30 mouse cellular contexts compared by ENCODE assay signal in genomic region chr4:101340741-101341140, GRCm38 (mm10).
"Had no signal": no experiment of that assay in that cellular context is flagged by ENCODE, and none has a peak within 500 bp of the region (broad histone marks: within the 10 kb centered on the region; RNA-seq: fewer than 3 reads in every experiment).

No protein-coding gene starts in this region.

- DNase-seq: heart, postnatal 10 days; heart, postnatal 14 days; heart, postnatal 36 days; heart, postnatal 4 days; kidney, adult 11 months; kidney, adult 18-20 months; kidney, adult 2 months; kidney, adult 8-10 months; kidney, adult 9 months; kidney, postnatal 10 days; kidney, postnatal 14 days; kidney, postnatal 25 days; kidney, postnatal 36 days; kidney, postnatal 4 days; layer of hippocampus, adult 9-11 months; layer of hippocampus, postnatal 36 days had no signal

- H3K4me1 ChIP-seq: hindbrain, embryonic 10.5 days; hindbrain, embryonic 12.5 days; hindbrain, embryonic 13.5 days; hindbrain, embryonic 15.5 days; intestine, embryonic 15.5 days; kidney, embryonic 15.5 days had no signal

- H3K36me3 ChIP-seq: intestine, embryonic 15.5 days had no signal

- H3K9ac ChIP-seq: heart, embryonic 12.5 days; heart, embryonic 13.5 days; heart, embryonic 15.5 days; hindbrain, embryonic 12.5 days; hindbrain, embryonic 13.5 days; hindbrain, embryonic 14.5 days; hindbrain, embryonic 15.5 days; intestine, embryonic 15.5 days; kidney, embryonic 15.5 days had no signal

- H3K4me3 ChIP-seq: heart, embryonic 10.5 days; heart, embryonic 12.5 days; heart, embryonic 13.5 days; heart, embryonic 15.5 days; hindbrain, embryonic 10.5 days; hindbrain, embryonic 12.5 days; hindbrain, embryonic 13.5 days; hindbrain, embryonic 15.5 days; intestine, embryonic 15.5 days; kidney, embryonic 15.5 days; layer of hippocampus, adult 2 months had no signal

- H3K27me3 ChIP-seq: heart, embryonic 12.5 days; heart, embryonic 13.5 days; heart, embryonic 15.5 days; hindbrain, embryonic 12.5 days; hindbrain, embryonic 13.5 days; hindbrain, embryonic 15.5 days; intestine, embryonic 15.5 days; kidney, embryonic 15.5 days had no signal

- H3K27ac ChIP-seq: heart, embryonic 10.5 days; heart, embryonic 13.5 days; heart, embryonic 15.5 days; hindbrain, embryonic 10.5 days; hindbrain, embryonic 12.5 days; hindbrain, embryonic 13.5 days; hindbrain, embryonic 14.5 days; hindbrain, embryonic 15.5 days; hindbrain, postnatal 0 days; intestine, embryonic 15.5 days; kidney, embryonic 15.5 days; kidney, postnatal 0 days; layer of hippocampus, adult 2 months had no signal
